Mouse (Mus musculus) MEL (cell line): ENCODE data around the gene Auts2.

Experiments used
- CTCF ChIP-seq, 3 experiments: IDR thresholded peaks in 2 of 3; conservative IDR thresholded peaks in 1 of 3; 2 replicates each; pipeline ENCODE4 v1.5.1; 2011 to 2012; ENCODE audit warnings: low read length in 3 of 3, low read depth in 2 of 3, mild to moderate bottlenecking in 2 of 3, improper control_type of control experiment in 1 of 3, inconsistent platforms in 1 of 3, mixed read lengths in 1 of 3, moderate library complexity in 1 of 3; ENCODE audit not compliant: control insufficient read depth in 1 of 3, insufficient read depth in 1 of 3, poor library complexity in 1 of 3, severe bottlenecking in 1 of 3
- EP300 ChIP-seq, 2 experiments: IDR thresholded peaks; 2 replicates each; pipeline ENCODE4 v1.6.1; 2011; ENCODE audit warnings: improper control_type of control experiment in 2 of 2, low read length in 2 of 2, low read depth in 1 of 2, mild to moderate bottlenecking in 1 of 2
- ETS1 ChIP-seq: IDR thresholded peaks from 2 replicates; pipeline ENCODE4 v1.6.1; 2012; ENCODE audit warnings: low read depth, mild to moderate bottlenecking, inconsistent platforms, low read length, improper control_type of control experiment, moderate library complexity
- GABPA ChIP-seq: IDR thresholded peaks from 2 replicates; pipeline ENCODE4 v1.6.1; 2012; ENCODE audit warnings: low read depth, mild to moderate bottlenecking, inconsistent platforms, low read length, improper control_type of control experiment, moderate library complexity
- GATA1 ChIP-seq: IDR thresholded peaks from 2 replicates; pipeline ENCODE4 v1.6.1; 2011; ENCODE audit warnings: low read depth, low read length, improper control_type of control experiment
- HCFC1 ChIP-seq: IDR thresholded peaks from 2 replicates; pipeline ENCODE4 v1.6.1; 2012; ENCODE audit warnings: low read depth, mild to moderate bottlenecking, inconsistent platforms, low read length, improper control_type of control experiment, moderate library complexity
- JUND ChIP-seq: IDR thresholded peaks from 2 replicates; pipeline ENCODE4 v1.6.1; 2011; ENCODE audit warnings: low read depth, mild to moderate bottlenecking, improper control_type of control experiment, low read length
- MEF2A ChIP-seq: IDR thresholded peaks from 2 replicates; pipeline ENCODE4 v1.6.1; 2014; ENCODE audit warnings: low read depth, mild to moderate bottlenecking, inconsistent platforms, low read length, improper control_type of control experiment; ENCODE audit not compliant: poor library complexity, insufficient replicate concordance, severe bottlenecking; ENCODE audit errors: extremely low read depth
- POLR2A ChIP-seq, 2 experiments: IDR thresholded peaks; 2 replicates each; pipeline ENCODE4 v1.6.1; 2011 to 2012; ENCODE audit warnings: low read length in 2 of 2, mild to moderate bottlenecking in 2 of 2, control low read depth in 1 of 2, improper control_type of control experiment in 1 of 2, low read depth in 1 of 2, moderate library complexity in 1 of 2; ENCODE audit not compliant: control insufficient read depth in 1 of 2, insufficient read depth in 1 of 2, poor library complexity in 1 of 2
- SIN3A ChIP-seq: IDR thresholded peaks from 2 replicates; pipeline ENCODE4 v1.6.1; 2012; ENCODE audit warnings: low read length, improper control_type of control experiment, inconsistent platforms
- TBP ChIP-seq: IDR thresholded peaks from 2 replicates; pipeline ENCODE4 v1.8.0; 2011; ENCODE audit warnings: low read depth, low read length, improper control_type of control experiment
- USF1 ChIP-seq: IDR thresholded peaks from 2 replicates; pipeline ENCODE4 v1.6.1; 2014; ENCODE audit warnings: low read depth, mild to moderate bottlenecking, inconsistent platforms, low read length, improper control_type of control experiment, moderate library complexity
- ZMIZ1 ChIP-seq: IDR thresholded peaks from 2 replicates; pipeline ENCODE4 v1.6.1; 2012; ENCODE audit warnings: low read depth, mild to moderate bottlenecking, inconsistent platforms, low read length, improper control_type of control experiment, moderate library complexity

GRCm38 (mm10) chr5:132395922-132396321 lies 147.2 kb downstream of the Auts2 start:
- no peak for TF ChIP-seq CTCF (IDR thresholded peaks at IDR 0.05 in 2 of 3, conservative IDR thresholded peaks at IDR 0.05 in 1 of 3; ENCODE audit: control insufficient read depth in 1 of 3, insufficient read depth in 1 of 3, low read depth in 2 of 3, low read length in 3 of 3, poor library complexity in 1 of 3, severe bottlenecking in 1 of 3)
- TF ChIP-seq ETS1, result no peak
- TF ChIP-seq POLR2A (IDR thresholded peaks at IDR 0.05; ENCODE audit: control insufficient read depth in 1 of 2, insufficient read depth in 1 of 2, low read depth in 1 of 2, low read length in 2 of 2, poor library complexity in 1 of 2), result no peak
- TF ChIP-seq ZMIZ1, result no peak
- TF ChIP-seq USF1, result no peak
- no peak for TF ChIP-seq TBP
- no peak for TF ChIP-seq HCFC1
- TF ChIP-seq EP300 (IDR thresholded peaks at IDR 0.05; ENCODE audit: low read depth in 1 of 2, low read length in 2 of 2), result no peak
- no peak for TF ChIP-seq SIN3A
- no peak for TF ChIP-seq JUND
- TF ChIP-seq GABPA, result no peak
- TF ChIP-seq GATA1, result no peak
- TF ChIP-seq MEF2A, result no peak
